Mouse (Mus musculus): ENCODE measurements around the gene Gfra1. TPM values are rescaled to one million over a fixed set of nuclear protein-coding genes. Genes with fewer than 3 reads are reported as not detected.

The Gfra1 gene
- polyA plus RNA-seq, 1 experiment from 2014 or later = 22.5 TPM

DNA sequence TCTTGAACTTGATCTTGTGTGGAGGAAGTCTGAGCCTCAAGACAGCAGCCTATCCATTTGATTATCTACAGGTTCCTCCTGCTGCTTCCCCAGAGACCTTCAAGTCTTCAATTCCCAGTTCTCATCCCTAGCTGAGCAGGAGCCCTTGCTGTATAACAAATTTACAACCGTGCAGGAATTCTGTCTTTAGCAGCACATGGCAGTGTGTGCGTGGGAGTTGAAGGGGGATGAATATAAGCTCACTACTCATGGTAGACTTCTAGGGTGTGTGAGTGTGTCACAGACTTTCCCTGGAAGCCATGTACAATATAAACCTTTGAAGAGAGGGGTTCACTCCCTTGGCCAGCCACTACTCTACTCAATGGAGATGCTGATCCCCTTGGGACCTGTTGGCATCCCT lies 157.8 kb downstream of the Gfra1 start:
- 73% methylated on average over 2 of the region's 2 CpGs for WGBS
- peaks cover 5% of the 10 kb centered on the region; the same call in 1 of the 2 replicates for H3K27me3 ChIP-seq (replicated peaks; ENCODE audit: control insufficient read depth, insufficient read depth, low read length)
- no peaks in the 10 kb centered on the region for H3K36me3 ChIP-seq (ENCODE audit: control insufficient read depth, insufficient read depth, low read length)
- H3K9ac ChIP-seq (ENCODE audit: low read depth, low read length) = no peak overlapping the region
- DNase-seq (ENCODE audit: low spot score) = no peak
- H3K9me3 ChIP-seq (ENCODE audit: control insufficient read depth, low read length) = no peaks in the 10 kb centered on the region
- H3K27ac ChIP-seq (replicated peaks; ENCODE audit: low read depth, low read length) = no peak overlapping the region
- no peak for ATAC-seq (ENCODE audit: low read depth)
- H3K4me3 ChIP-seq (ENCODE audit: low read depth, low read length) = no peak overlapping the region
- H3K4me2 ChIP-seq (ENCODE audit: low read depth, low read length) = no peak overlapping the region
- H3K4me1 ChIP-seq (ENCODE audit: control insufficient read depth, insufficient read depth, low read length) = peaks cover 15% of the 10 kb centered on the region

GRCm38 (mm10) chr19:58296842-58297190 lies 158.9 kb downstream of the Gfra1 start:
- peaks cover 5% of the 10 kb centered on the region; the same call in 1 of the 2 replicates for H3K27me3 ChIP-seq (replicated peaks; ENCODE audit: control insufficient read depth, insufficient read depth, low read length)
- no peak overlapping the region for H3K4me2 ChIP-seq (ENCODE audit: low read depth, low read length)
- DNase-seq (ENCODE audit: low spot score) (peak; percentile 51), ATAC-seq (ENCODE audit: low read depth) (no peak)
- no peak overlapping the region for H3K9ac ChIP-seq (ENCODE audit: low read depth, low read length)
- H3K4me3 ChIP-seq (ENCODE audit: low read depth, low read length) = no peak overlapping the region
- no peak overlapping the region for H3K27ac ChIP-seq (replicated peaks; ENCODE audit: low read depth, low read length)
- 23% methylated on average over 7 of the region's 7 CpGs for WGBS
- H3K36me3 ChIP-seq (ENCODE audit: control insufficient read depth, insufficient read depth, low read length) = no peaks in the 10 kb centered on the region
- H3K9me3 ChIP-seq (ENCODE audit: control insufficient read depth, low read length) = no peaks in the 10 kb centered on the region
- H3K4me1 ChIP-seq (ENCODE audit: control insufficient read depth, insufficient read depth, low read length) = peaks cover 15% of the 10 kb centered on the region

DNA sequence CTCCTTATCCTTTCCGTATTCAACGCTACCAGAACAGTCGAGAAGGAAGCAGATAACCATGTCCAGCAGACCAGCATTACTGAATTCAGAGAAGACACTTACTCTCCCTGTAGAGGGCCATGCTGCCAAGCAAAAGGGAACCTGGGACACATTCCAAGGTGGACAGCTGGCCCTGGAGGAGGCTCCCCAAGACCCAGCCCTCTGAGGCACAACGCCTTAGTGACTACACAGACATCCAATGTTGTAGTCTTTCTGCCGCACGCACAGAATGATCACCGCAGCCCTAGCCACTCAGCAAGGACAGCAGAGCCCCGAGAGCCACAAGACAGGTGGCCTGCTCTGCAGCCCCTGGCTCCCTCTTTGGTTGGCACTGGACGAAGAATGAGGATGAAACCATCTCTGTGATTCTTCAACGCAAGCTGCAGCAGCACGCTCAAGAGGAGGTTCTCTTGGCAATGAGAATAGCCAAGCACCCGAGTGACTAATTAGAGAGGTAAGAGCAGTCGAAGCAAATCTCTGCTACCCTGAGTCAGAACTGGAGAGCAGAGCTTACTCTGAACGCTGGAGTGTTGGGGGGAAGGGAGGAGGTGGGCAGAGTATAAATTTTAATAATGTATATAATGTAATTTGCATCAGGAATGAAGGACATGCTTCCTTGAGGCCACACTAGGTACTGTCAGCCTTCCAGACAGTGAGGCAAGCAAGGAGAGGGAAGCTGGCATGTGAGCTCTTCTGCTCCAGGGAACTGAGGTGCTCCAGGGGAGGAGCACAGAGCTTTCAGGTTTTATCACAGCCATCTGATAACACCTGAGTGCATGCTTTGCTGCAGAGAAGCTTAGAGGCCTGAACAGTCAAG lies 159.5 kb downstream of the Gfra1 start:
- no peaks in the 10 kb centered on the region for H3K36me3 ChIP-seq (ENCODE audit: control insufficient read depth, insufficient read depth, low read length)
- no peaks in the 10 kb centered on the region for H3K9me3 ChIP-seq (ENCODE audit: control insufficient read depth, low read length)
- H3K27me3 ChIP-seq (replicated peaks; ENCODE audit: control insufficient read depth, insufficient read depth, low read length) = peaks cover 5% of the 10 kb centered on the region; the same call in 1 of the 2 replicates
- WGBS = 73% methylated on average over 14 of the region's 14 CpGs
- H3K27ac ChIP-seq (replicated peaks; ENCODE audit: low read depth, low read length) = no peak overlapping the region
- DNase-seq (ENCODE audit: low spot score) (no peak), ATAC-seq (ENCODE audit: low read depth) (no peak)
- no peak overlapping the region for H3K9ac ChIP-seq (ENCODE audit: low read depth, low read length)
- H3K4me1 ChIP-seq (ENCODE audit: control insufficient read depth, insufficient read depth, low read length) = peaks cover 15% of the 10 kb centered on the region
- H3K4me3 ChIP-seq (ENCODE audit: low read depth, low read length) = no peak overlapping the region
- no peak overlapping the region for H3K4me2 ChIP-seq (ENCODE audit: low read depth, low read length)

GRCm38 (mm10) chr19:58288145-58288544 lies 167.6 kb downstream of the Gfra1 start:
- WGBS = 75% methylated on average over 6 of the region's 6 CpGs
- H3K27ac ChIP-seq (replicated peaks; ENCODE audit: low read depth, low read length) = no peak overlapping the region
- H3K36me3 ChIP-seq (ENCODE audit: control insufficient read depth, insufficient read depth, low read length) = no peaks in the 10 kb centered on the region
- ATAC-seq (ENCODE audit: low read depth) = no peak
- DNase-seq (ENCODE audit: low spot score) = no peak
- H3K4me2 ChIP-seq (ENCODE audit: low read depth, low read length) = no peak overlapping the region
- no peak overlapping the region for H3K4me3 ChIP-seq (ENCODE audit: low read depth, low read length)
- H3K9me3 ChIP-seq (ENCODE audit: control insufficient read depth, low read length) = no peaks in the 10 kb centered on the region
- H3K27me3 ChIP-seq (replicated peaks; ENCODE audit: control insufficient read depth, insufficient read depth, low read length) = no peaks in the 10 kb centered on the region
- no peaks in the 10 kb centered on the region for H3K4me1 ChIP-seq (ENCODE audit: control insufficient read depth, insufficient read depth, low read length)
- no peak overlapping the region for H3K9ac ChIP-seq (ENCODE audit: low read depth, low read length)

DNA sequence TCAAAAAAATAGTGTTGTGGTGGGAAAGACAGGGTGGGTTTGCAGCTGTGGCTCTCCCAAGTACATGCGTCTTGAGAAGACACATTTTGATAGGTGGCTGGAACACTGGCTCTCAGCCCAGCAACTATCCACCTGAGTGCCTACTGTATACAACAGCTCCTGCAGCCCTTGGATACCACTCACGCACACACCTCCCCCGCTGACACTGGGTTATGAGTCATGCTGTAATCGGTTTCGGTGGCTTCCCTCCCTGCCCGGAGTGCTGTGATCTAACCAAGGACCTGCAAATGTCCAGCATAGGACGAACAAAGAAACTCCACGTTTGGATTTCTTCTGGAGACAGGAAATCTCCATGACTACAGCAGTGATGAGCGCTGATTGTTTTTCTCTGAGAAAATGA lies 180.4 kb downstream of the Gfra1 start:
- DNase-seq (ENCODE audit: low spot score) (no peak), ATAC-seq (ENCODE audit: low read depth) (no peak)
- WGBS = 79% methylated on average over 9 of the region's 9 CpGs
- Histone ChIP-seq H3K9ac (ENCODE audit: low read depth, low read length) (no peak overlapping the region), H3K4me3 (ENCODE audit: low read depth, low read length) (no peak overlapping the region), H3K27ac (replicated peaks; ENCODE audit: low read depth, low read length) (no peak overlapping the region), H3K36me3 (ENCODE audit: control insufficient read depth, insufficient read depth, low read length) (no peaks in the 10 kb centered on the region), H3K4me2 (ENCODE audit: low read depth, low read length) (no peak overlapping the region), H3K27me3 (replicated peaks; ENCODE audit: control insufficient read depth, insufficient read depth, low read length) (no peaks in the 10 kb centered on the region), H3K9me3 (ENCODE audit: control insufficient read depth, low read length) (no peaks in the 10 kb centered on the region), H3K4me1 (ENCODE audit: control insufficient read depth, insufficient read depth, low read length) (no peaks in the 10 kb centered on the region)

- no peak overlapping the region for H3K4me2 ChIP-seq (ENCODE audit: low read depth, low read length)
- no peak overlapping the region for H3K4me3 ChIP-seq (ENCODE audit: low read depth, low read length)
- no peak overlapping the region for H3K9ac ChIP-seq (ENCODE audit: low read depth, low read length)
- H3K36me3 ChIP-seq (ENCODE audit: control insufficient read depth, insufficient read depth, low read length) = no peaks in the 10 kb centered on the region
- ATAC-seq (ENCODE audit: low read depth) (no peak), DNase-seq (ENCODE audit: low spot score) (peak; percentile 56)
- H3K9me3 ChIP-seq (ENCODE audit: control insufficient read depth, low read length) = no peaks in the 10 kb centered on the region
- H3K27ac ChIP-seq (replicated peaks; ENCODE audit: low read depth, low read length) = no peak overlapping the region
- 88% methylated on average over 8 of the region's 8 CpGs for WGBS
- H3K27me3 ChIP-seq (replicated peaks; ENCODE audit: control insufficient read depth, insufficient read depth, low read length) = no peaks in the 10 kb centered on the region
- peaks cover 3% of the 10 kb centered on the region; the same call in 1 of the 2 replicates for H3K4me1 ChIP-seq (ENCODE audit: control insufficient read depth, insufficient read depth, low read length)
Observed at GRCm38 (mm10) chr19:58271815-58272214, 183.9 kb downstream of the Gfra1 start.

DNA sequence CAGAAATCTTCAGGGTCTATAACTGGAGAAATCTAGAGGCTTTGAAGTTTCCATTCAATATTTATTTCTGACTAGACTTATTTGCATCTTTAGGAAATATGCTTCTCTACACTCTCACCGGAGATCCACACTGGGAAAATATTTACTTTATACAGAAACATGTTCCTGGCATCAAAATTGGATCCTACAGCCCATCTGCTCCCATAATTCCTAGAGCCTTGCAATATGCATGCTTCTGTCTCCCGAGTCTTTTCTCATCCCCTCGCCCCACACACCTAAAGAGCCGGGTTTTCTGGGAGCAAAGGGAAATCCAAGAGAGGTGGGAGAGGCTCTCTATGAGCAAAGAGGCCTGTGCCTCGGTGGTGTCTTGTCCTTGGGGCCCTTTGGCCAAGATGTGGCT lies 184.9 kb downstream of the Gfra1 start:
- H3K9ac ChIP-seq (ENCODE audit: low read depth, low read length) = no peak overlapping the region
- DNase-seq (ENCODE audit: low spot score) (no peak), ATAC-seq (ENCODE audit: low read depth) (no peak)
- H3K4me2 ChIP-seq (ENCODE audit: low read depth, low read length) = no peak overlapping the region
- H3K36me3 ChIP-seq (ENCODE audit: control insufficient read depth, insufficient read depth, low read length) = no peaks in the 10 kb centered on the region
- H3K4me1 ChIP-seq (ENCODE audit: control insufficient read depth, insufficient read depth, low read length) = peaks cover 9% of the 10 kb centered on the region
- no peak overlapping the region for H3K27ac ChIP-seq (replicated peaks; ENCODE audit: low read depth, low read length)
- no peak overlapping the region for H3K4me3 ChIP-seq (ENCODE audit: low read depth, low read length)
- no peaks in the 10 kb centered on the region for H3K9me3 ChIP-seq (ENCODE audit: control insufficient read depth, low read length)
- no peaks in the 10 kb centered on the region for H3K27me3 ChIP-seq (replicated peaks; ENCODE audit: control insufficient read depth, insufficient read depth, low read length)
- 70% methylated on average over 5 of the region's 5 CpGs for WGBS

GRCm38 (mm10) chr19:58268476-58268875 lies 187.2 kb downstream of the Gfra1 start:
- Histone ChIP-seq H3K4me1 (ENCODE audit: control insufficient read depth, insufficient read depth, low read length) (peaks cover 9% of the 10 kb centered on the region), H3K4me3 (ENCODE audit: low read depth, low read length) (no peak overlapping the region), H3K27ac (replicated peaks; ENCODE audit: low read depth, low read length) (no peak overlapping the region), H3K27me3 (replicated peaks; ENCODE audit: control insufficient read depth, insufficient read depth, low read length) (no peaks in the 10 kb centered on the region), H3K4me2 (ENCODE audit: low read depth, low read length) (no peak overlapping the region), H3K36me3 (ENCODE audit: control insufficient read depth, insufficient read depth, low read length) (no peaks in the 10 kb centered on the region), H3K9ac (ENCODE audit: low read depth, low read length) (no peak overlapping the region), H3K9me3 (ENCODE audit: control insufficient read depth, low read length) (no peaks in the 10 kb centered on the region)
- no peak for DNase-seq (ENCODE audit: low spot score)
- ATAC-seq (ENCODE audit: low read depth) = no peak
- WGBS = 71% methylated on average over 4 of the region's 4 CpGs

GRCm38 (mm10) chr19:58266600-58266999 lies 189.1 kb downstream of the Gfra1 start:
- H3K4me3 ChIP-seq (ENCODE audit: low read depth, low read length) = no peak overlapping the region
- no peak overlapping the region for H3K4me2 ChIP-seq (ENCODE audit: low read depth, low read length)
- no peaks in the 10 kb centered on the region for H3K36me3 ChIP-seq (ENCODE audit: control insufficient read depth, insufficient read depth, low read length)
- no peak overlapping the region for H3K27ac ChIP-seq (replicated peaks; ENCODE audit: low read depth, low read length)
- WGBS = 47% methylated on average over 7 of the region's 7 CpGs
- H3K9me3 ChIP-seq (ENCODE audit: control insufficient read depth, low read length) = no peaks in the 10 kb centered on the region
- H3K4me1 ChIP-seq (ENCODE audit: control insufficient read depth, insufficient read depth, low read length) = peaks cover 9% of the 10 kb centered on the region
- DNase-seq (ENCODE audit: low spot score) (no peak), ATAC-seq (ENCODE audit: low read depth) (no peak)
- H3K27me3 ChIP-seq (replicated peaks; ENCODE audit: control insufficient read depth, insufficient read depth, low read length) = no peaks in the 10 kb centered on the region
- no peak overlapping the region for H3K9ac ChIP-seq (ENCODE audit: low read depth, low read length)

Data from embryonic facial prominence, embryonic 14.5 days (tissue).